Mouse (Mus musculus): ENCODE data around the gene Serpina3m. TPM values are rescaled to one million over a fixed set of nuclear protein-coding genes. Genes with fewer than 3 reads are reported as not detected.
"Not testable (repeated sequence)": the region's sequence is repeated elsewhere in the genome, so short reads cannot be mapped to it uniquely, and the experiment has no call there.

Serpina3m gene
- total RNA-seq (2015) (not detected in 2 replicates), total RNA-seq (2017) (not detected in 2 replicates)

DNA sequence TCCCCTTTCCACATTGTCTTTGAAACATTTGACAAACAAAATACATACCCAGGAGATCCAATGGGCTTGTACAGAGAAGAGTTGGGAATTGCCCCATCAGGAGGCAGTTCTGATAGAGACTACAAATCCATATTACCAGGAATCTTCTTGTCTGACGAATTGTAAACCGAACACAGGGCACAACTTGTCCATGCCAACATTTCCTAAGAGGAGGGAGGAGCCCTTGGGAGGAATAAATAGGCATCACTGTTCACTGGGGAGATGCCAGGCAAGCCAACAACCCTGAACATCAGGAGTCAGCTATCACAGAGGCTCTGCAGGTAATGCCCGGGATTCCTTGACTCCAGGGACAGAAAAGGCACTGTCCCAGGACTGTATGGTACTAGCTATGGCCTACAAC, at the start of gene Serpina3m, which contains the start of gene Serpina3k:
Serpina3m (plus strand) TSS at position 261 of the 400 bp plus-strand sequence.
Serpina3k (plus strand) TSS at position 261 of the 400 bp plus-strand sequence.
- not testable (repeated sequence) for ATAC-seq (replicated peaks; ENCODE audit: poor library complexity)

DNA sequence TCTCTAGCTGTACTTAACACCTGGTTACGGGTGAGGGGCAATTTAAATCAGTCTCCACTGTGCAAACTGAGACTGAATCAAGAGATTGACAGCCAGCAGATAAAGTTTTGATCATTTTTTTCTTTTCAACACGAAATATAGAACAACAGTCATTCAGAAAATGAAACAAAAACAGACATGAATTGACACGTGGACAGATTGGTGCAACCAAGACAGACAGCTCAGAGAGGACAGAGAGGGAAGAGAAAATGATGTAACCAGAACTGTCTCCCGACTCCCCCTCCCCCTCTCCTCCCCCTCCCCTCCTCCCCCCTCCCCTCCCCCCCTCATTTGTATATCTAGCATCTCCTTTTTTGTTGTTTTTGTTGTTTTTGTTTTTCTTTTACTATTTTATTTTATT, 48.4 kb upstream of the Serpina3m start:
- ATAC-seq (replicated peaks; ENCODE audit: poor library complexity): peak; percentile 76

DNA sequence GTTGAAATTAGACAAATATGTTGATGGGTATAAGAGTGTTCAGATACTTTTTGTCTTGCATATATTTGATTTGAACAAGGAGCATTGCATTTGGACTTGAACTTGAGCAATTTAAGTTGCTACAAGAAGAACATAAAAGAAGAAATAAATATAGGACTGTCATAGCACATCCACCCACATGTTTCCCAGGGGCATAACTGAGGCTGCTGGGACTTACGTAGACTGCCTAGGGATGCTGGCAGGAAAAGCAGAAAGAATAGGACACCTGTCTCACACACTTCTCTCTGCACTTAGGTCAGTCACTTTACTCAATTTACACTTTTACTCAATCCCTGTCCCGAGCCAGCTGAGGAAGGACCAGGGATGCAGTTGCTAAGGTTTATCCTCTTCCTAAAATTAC, 44.3 kb upstream of the Serpina3m start:
- ATAC-seq (replicated peaks; ENCODE audit: poor library complexity): no peak

DNA sequence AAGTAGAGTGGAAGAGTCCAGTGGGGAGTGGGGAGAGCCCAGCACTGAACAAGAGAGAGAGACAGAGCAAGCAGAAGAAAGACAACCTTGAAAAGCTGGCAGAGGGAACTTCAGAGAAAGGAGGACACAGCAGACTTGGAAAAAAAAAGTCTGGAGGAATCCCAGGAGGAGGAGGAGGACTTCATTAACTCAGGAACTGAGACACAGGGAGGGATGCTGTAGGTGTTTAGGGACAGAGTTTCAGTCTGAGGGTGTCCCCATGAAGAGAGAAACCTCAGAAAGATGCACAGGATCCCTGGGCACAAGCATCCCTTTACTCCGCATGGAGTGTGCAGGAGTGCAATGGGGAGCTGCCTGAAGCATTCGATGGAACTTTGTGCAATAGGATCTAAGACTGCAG, 40.2 kb upstream of the Serpina3m start:
- ATAC-seq (replicated peaks; ENCODE audit: poor library complexity): no peak

DNA sequence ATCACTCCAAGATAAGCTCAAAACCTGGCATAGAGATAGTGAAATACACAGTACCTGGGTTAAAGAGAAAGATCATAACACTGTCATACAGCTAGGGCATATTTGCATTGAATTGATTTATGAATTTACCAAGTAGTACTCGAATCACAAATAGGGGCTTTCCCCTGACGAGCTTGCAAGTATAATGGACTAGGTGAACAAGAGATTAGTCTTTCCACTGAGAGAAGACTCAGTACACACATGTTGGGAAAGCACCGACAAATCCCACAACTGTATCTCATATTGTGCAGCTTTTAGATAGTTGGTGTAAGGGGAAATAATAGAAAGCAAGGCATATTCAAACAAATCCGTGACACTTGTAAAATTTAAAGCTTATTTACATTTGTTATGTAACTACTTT, 32.3 kb upstream of the Serpina3m start:
- no peak for ATAC-seq (replicated peaks; ENCODE audit: poor library complexity)

DNA sequence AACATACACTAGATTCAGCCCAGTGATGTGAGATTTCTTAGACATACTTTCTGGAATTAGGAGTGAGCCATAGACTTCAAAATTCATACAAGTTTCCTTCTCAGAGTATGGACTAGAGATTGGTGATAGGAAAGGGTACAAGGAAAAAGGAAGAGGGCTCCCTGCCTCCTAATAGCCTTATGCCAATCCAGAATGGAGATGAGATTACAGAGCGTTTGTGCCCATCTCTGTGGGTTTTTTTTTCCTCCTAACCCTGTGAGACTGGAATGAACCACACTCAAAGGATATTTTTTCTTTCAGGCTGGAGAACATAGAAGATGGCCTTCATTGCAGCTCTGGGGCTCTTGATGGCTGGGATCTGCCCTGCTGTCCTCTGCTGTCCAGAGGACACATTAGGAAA, 24.0 kb upstream of the Serpina3m start, which contains the start of gene Serpina3j:
Serpina3j (plus strand) TSS at position 301 of the 400 bp plus-strand sequence.
- no peak for ATAC-seq (replicated peaks; ENCODE audit: poor library complexity)

DNA sequence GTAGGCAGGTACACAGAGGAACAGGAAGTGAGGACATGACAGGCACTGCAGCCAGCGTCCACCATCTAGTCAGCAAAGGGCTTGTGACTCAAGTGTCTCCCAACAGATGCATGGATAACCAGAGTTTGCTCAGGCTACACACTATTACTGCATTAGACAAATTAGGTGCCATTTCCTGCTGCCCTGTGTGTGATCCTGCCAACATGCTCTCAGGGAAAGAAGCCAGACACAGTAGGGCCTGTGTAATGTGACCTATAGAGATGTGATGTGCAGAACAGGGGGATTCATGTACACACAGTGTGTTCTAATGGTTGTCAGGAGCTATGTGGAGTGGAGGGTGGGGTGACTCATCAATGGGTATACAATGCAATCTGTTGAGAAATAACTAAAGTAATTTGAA, 15.8 kb upstream of the Serpina3m start:
- ATAC-seq (replicated peaks; ENCODE audit: poor library complexity): no peak

DNA sequence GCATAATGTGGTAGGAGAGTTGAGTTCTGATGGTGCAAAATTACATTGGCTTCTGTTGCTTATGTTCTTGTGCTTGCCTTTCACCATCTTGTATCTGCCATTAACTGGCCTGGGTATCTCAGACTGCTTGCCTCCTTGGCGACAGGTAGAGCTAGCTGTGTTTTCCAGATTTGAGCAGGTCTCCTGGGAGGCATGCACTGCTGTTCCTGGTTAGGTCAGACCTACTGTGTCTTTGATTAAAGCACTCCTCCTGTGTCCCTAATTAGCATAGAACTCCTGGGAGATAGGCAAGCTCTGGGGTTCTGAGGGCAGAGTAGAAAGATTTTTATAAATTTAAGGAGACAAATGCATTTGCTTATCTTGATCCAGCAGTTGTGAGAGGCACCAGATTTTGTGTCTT, 6.6 kb upstream of the Serpina3m start:
- ATAC-seq (replicated peaks; ENCODE audit: poor library complexity): no peak

DNA sequence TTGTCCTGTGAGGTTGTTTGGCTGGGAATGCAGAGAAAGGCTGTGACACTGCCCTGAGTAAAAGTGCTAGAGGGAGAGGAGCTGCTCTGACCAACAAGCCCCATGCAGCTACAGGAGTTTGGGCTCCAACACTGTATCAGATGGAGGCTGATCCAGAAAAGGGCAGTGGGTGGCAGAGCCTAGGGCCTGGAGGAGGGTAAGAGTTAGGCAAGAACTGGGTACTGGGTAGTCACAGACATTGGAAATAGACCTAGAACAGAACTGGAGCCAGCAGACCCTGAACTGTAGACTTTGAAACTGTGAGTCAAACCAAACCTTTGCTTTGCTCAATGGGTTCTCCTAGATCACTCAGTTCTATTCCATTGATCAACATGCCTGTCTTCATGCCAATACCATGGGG, 1.4 kb upstream of the Serpina3m start:
- not testable (repeated sequence) for ATAC-seq (replicated peaks; ENCODE audit: poor library complexity)

DNA sequence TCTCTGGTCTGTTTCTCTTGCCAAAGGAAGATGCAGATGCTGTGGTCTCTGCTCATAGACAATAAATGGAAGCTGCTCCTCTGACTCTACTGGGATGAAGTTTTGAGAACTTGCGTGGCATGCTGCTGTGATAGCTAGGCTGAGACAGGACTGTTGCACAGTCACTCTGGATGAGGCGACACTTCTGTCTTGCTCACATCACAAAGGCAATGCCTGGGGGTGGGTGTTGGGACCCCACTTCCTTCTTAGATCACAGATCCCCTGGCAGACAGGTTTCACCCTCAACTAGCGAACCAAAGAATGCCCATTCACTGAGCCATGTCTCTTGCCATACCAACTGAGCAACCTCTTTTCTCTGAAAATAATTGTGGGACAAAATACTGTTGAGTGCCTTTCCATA, 419 bp downstream of the Serpina3m start:
- no peak for ATAC-seq (replicated peaks; ENCODE audit: poor library complexity)

DNA sequence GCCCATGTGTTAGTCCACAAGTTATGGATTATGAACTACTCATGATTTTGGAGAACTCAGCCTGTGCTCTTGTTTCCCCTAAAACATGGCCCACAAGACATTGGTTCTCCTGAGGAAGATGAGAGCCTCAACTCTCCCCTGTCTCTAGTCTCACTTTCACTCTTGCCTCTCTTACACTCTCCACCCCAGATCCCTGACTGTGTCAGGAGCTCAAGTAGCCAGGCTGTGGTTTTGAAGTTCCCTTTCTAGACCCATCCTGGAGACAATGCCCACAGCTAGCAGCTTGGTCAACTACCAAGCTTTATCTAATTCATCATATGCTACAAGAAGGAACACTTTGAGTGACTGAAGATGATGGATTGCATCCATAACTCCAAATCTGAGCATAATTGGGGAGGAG, 4.2 kb downstream of the Serpina3m start:
- peak; percentile 88 for ATAC-seq (replicated peaks; ENCODE audit: poor library complexity)

DNA sequence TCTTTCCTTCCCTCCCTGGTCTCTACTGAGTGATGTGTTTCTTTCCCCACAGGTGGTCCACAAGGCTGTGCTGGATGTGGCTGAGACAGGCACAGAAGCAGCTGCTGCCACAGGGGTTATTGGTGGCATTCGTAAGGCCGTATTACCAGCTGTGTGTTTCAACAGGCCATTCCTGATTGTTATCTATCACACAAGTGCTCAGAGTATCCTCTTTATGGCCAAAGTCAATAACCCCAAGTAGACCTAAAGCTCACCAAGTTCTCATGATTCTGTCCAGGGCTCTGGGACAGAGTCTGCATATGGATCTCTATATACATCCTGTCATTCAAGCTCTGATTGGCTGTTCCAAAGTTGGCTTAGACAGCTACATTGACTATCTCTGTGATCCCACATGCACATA, 6.9 kb downstream of the Serpina3m start:
- no peak for ATAC-seq (replicated peaks; ENCODE audit: poor library complexity)

DNA sequence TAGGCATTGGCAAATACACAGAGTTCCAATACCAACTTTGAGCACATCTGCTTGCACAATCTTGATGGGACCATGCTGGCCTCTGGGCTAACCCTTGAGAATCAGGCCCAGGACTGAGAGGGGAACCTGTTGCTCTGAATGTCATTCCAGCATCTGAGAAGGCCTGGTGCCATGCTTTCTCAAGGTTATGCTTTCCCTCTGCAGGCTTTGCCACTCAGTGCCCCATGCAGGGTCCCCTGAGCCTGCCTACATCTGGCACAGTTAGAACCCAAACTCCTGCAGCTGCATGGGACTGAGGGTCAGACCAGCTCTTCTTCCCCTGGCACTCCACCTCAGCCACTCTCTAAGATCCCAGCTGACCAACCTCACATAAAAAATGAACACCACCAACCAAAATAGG, 7.4 kb downstream of the Serpina3m start:
- no peak for ATAC-seq (replicated peaks; ENCODE audit: poor library complexity)

DNA sequence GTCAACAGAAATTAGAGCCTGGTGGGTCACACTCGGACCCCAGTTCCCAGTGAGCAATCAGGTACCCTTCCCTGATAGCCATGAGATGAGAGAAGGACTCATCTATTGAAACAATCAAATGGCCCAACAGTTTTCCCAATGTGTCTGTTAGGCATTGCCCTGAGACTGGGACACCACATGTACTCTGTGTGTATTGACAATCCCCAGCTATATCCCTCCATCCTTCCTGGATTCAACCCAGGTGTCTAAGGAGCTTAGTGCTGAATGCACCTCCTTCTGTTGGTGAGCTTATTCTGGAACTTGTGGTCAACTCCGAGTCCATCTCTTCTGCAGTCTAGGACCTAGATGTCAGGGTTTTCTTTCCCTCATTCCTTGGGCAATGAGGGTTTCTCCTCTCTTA, 8.8 kb downstream of the Serpina3m start:
- ATAC-seq (replicated peaks; ENCODE audit: poor library complexity): no peak

DNA sequence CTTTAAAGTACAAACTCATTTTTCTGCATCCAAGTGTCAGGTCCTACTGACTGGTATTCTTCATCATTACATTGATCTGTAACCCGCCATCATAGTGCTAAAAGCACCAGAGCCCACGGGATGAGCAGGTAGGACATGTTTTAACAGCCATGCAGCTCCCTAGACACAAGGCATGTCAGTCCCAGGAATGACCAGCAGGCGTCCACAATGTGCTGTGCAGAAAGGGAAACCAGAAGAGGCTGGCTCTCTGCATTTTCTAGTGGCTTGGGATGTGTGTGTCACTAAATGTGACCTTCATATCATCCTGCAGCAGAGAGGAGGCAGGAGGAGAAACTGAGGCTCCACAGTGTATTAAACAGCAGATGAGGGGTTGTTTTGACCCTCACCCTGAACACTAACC, 13.5 kb downstream of the Serpina3m start:
- ATAC-seq (replicated peaks; ENCODE audit: poor library complexity): peak; percentile 84

DNA sequence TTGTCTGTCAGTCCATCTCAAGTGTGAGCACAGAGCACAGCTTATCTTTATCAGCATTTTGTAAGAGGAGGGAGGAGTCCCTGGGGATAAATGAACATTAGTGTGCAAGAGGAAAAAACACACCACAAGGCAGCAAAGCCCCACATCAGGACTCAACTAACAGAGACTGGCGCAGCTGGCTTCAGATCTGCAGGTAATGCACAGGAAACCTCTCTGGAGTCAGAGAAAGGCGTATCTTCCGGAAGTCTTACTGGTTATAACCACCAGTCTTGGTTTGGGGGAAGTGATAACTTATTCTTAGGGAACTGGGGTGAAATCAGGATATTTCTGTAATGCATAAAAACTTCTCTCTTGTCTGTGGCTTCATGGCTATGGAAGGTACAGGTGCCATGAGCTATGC, 17.7 kb downstream of the Serpina3m start:
- peak; percentile 73 for ATAC-seq (replicated peaks; ENCODE audit: poor library complexity)

DNA sequence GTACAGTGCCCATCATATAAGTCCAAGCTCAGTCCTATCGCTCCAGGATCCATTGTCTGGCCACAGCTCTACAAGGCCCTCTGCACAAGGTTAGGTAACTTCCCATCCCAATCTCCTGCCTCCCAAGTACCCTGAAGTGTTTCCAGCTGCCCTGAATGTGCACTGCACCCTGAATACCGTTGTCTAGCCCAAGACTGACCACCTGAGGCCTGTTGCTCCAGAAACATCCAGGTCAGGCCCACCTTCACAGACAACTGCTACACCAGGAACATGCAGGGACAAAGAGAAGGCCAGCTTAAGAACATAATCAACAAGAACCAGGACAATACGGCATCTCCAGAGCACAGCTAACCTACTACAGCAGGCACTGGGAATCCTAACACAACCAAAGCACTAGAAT, 31.7 kb downstream of the Serpina3m start:
- no peak for ATAC-seq (replicated peaks; ENCODE audit: poor library complexity)

DNA sequence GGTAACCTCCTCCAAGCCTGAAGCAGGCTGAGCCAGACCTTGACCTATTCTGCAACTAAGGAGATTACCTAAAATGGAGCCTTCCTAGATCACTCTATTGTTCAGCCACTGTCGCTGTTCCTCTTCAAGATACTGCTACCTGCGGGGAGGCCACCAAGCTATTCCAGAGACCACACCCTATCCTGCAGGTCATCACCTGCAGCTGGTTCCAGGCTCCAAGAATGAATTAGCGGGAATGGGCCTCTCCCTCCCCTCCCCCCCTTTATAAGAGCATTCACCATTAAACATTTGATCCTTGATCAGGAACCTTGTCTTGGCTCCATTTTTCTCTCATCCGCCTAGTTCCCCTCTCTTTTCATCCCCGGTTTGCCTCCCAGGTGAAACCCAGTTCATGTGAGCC, 38.9 kb downstream of the Serpina3m start:
- ATAC-seq (replicated peaks; ENCODE audit: poor library complexity): not testable (repeated sequence)

DNA sequence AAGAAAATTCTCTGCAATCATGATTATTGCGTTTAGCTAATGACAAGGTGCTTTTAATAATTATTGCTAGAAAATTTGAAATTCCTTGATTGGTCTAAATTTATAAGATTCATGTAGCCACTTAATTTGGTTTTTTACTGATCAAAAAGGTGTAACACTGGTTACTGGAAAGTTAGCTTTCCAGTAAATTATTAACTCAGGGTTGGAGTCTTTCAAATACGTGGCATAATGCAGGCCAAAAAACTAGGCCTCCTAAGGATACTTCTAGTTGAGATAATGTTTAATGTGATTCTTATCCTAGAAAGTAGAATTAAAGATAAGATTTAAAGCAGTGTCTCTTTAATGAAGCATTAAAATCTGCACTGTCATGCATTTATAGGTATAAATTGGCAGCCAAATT, 40.1 kb downstream of the Serpina3m start:
- not testable (repeated sequence) for ATAC-seq (replicated peaks; ENCODE audit: poor library complexity)

DNA sequence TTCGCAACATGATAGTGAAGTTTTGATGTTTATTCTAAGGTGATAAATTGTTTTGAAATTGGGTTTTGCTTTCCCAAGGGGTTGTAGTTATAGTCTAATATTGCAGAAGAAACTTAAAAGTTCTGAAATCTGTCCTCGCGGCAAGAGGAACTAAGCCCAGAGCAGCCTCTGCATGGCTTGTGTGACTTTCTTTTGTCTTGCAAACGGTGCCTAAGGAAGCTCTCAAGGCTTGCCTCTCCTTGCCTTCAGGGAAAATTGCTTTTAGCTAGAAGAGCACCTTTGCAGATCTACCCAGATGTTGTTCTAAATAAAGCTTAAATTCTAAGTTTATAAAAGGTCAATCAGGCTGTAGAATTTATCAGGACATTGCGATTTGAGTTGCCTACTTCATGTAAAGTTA, 40.5 kb downstream of the Serpina3m start:
- ATAC-seq (replicated peaks; ENCODE audit: poor library complexity): not testable (repeated sequence)

DNA sequence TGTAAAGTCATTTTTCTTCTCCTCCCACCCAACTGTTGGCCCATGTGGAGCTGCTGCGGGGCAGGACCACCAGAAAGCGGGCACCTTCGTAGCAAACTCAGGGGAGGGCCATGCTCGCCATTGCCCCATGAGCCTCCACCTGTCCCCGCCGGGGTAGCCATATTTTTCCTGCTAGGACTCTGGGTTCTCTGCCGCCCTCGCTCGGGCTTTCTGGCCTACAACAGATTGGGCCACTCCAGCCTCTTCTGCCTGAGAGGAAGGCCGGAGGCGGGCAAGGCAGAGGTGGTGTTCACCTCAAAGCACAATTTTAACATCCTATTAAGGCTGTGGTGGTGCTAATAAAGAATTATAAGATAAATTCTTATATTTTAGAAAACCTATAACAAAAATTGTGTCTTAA, 41.6 kb downstream of the Serpina3m start:
- ATAC-seq (replicated peaks; ENCODE audit: poor library complexity): no peak

DNA sequence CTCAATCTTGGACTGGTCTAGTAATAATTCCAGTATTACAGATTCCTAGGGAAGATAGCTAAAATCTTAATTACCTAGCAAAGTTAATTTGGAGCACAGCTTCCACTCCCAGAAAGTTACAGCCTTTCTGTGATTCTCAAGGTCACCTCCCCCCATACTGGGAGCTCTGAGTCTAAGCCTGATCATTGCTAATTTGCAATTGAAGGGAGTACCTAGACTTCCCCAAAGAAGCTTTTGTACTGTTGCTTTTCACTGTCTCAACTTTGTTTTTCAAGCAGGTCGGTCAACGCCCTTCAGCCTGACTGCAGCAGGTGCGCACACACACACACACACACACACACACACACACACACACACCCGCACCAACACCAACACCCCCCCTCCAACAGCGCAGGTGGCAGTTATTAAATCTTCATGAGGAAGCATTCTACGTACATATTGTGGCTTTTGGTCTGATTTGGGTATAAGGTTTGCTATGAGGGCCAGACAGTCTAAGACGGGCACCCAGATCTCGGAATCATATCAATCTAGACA, 42.9 kb downstream of the Serpina3m start:
- ATAC-seq (replicated peaks; ENCODE audit: poor library complexity): not testable (repeated sequence)

DNA sequence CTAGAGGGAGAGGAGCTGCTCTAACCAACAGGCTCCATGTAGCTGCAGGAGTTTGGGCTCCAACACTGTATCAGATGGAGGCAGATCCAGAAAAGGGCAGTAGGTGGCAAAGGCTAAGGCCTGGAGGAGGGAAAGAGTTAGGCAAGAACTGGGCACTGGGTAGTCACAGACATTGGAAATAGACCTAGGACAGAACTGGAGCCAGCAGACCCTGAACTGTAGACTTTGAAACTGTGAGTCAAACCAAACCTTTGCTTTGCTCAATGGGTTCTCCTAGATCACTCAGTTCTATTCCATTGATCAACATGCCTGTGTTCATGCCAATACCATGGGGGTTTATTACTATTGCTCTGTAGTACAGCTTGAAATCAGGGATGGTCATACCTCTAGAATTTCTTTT, 47.7 kb downstream of the Serpina3m start:
- not testable (repeated sequence) for ATAC-seq (replicated peaks; ENCODE audit: poor library complexity)
